Mouse (Mus musculus) lung, postnatal 0 days (tissue): ENCODE measurements at regions not wholly inside any gene's neighbourhood (a gene's known extent, or its start where the extent isn't known, plus 50 kb on each side); places are given as distances from the start of the nearest gene placed in this dataset.

Experiments used
- CTCF ChIP-seq: IDR thresholded peaks from 2 replicates; pipeline ENCODE4 v1.5.1; 2016; ENCODE audit warnings: antibody characterized with exemption, mild to moderate bottlenecking
- EP300 ChIP-seq: IDR thresholded peaks from 2 replicates; pipeline ENCODE4 v1.6.1; 2016; ENCODE audit warnings: antibody characterized with exemption, mild to moderate bottlenecking, control low read depth

GRCm38 (mm10) chr3:57910020-57910419 lies 62.1 kb upstream of the Pfn2 start:
- no peak for TF ChIP-seq CTCF
- TF ChIP-seq EP300: no peak
